Mouse (Mus musculus) neural tube, embryonic 14.5 days (tissue): ENCODE data around the gene Coasy. TPM values are rescaled to one million over a fixed set of nuclear protein-coding genes. Genes with fewer than 3 reads are reported as not detected.
A peak's percentile ranks its signal among the peaks of the same experiment; 100 is the strongest.

ENCODE experiments used
- ATAC-seq: fragments of 200-750 bp; cut with Nextera tagmentation; 2 replicates; pipeline ENCODE4 v1.8.0; 2017; ENCODE audit warnings: low read depth, mild to moderate bottlenecking, moderate TSS enrichment, moderate library complexity
- H3K27ac ChIP-seq: fragments of 300-500 bp; sonication (generic); 2 replicates; pipeline ENCODE4 v1.5.1; 2014; ENCODE audit warnings: low read depth, mild to moderate bottlenecking, control low read depth, low read length, moderate library complexity, mixed read lengths
- H3K27me3 ChIP-seq: fragments of 300-500 bp; sonication (generic); 2 replicates; pipeline ENCODE4 v1.6.1; 2014; ENCODE audit warnings: low read length; ENCODE audit not compliant: control insufficient read depth, insufficient read depth
- H3K36me3 ChIP-seq: fragments of 300-500 bp; sonication (generic); 2 replicates; pipeline ENCODE4 v1.6.1; 2014; ENCODE audit warnings: low read length, mixed read lengths; ENCODE audit not compliant: control insufficient read depth, insufficient read depth
- H3K4me1 ChIP-seq: fragments of 300-500 bp; sonication (generic); 2 replicates; pipeline ENCODE4 v1.6.1; 2014; ENCODE audit warnings: low read length; ENCODE audit not compliant: control insufficient read depth, insufficient read depth
- H3K4me2 ChIP-seq: fragments of 300-500 bp; sonication (generic); 2 replicates; pipeline ENCODE4 v1.6.1; 2014; ENCODE audit warnings: mild to moderate bottlenecking, low read depth, low read length, control low read depth
- H3K4me3 ChIP-seq: fragments of 300-500 bp; sonication (generic); 2 replicates; pipeline ENCODE4 v1.5.1; 2014; ENCODE audit warnings: low read depth, low read length, control low read depth, mixed read lengths
- H3K9ac ChIP-seq: fragments of 300-500 bp; sonication (generic); replicated peaks from 2 replicates; pipeline ENCODE4 v1.6.1; 2014; ENCODE audit warnings: low read depth, mild to moderate bottlenecking, control low read depth, low read length, mixed read lengths
- H3K9me3 ChIP-seq: fragments of 300-500 bp; sonication (generic); 2 replicates; pipeline ENCODE4 v1.6.1; 2016; ENCODE audit warnings: low read length; ENCODE audit not compliant: control insufficient read depth
- WGBS: fragments of 180-500 bp; shearing (Covaris S2); extraction: QIAGEN DNeasy Blood & Tissue Kit; methylation state at CpG from one replicate; pipeline ENCODE4 v1.1.7; 2014; 5-methylcytosine and 5-hydroxymethylcytosine counted together
- polyA plus RNA-seq: library from polyadenylated mRNA; unstranded; fragments of >200 nt; fragmentation: Nextera tagmentation; extraction: Ambion mirVana; gene quantifications from 2 replicates; pipeline ENCODE4 v1.2.1, GENCODE M21; 2014

Gene Coasy
- polyA plus RNA-seq, 1 experiment from 2014 or later: 38.3 TPM

DNA sequence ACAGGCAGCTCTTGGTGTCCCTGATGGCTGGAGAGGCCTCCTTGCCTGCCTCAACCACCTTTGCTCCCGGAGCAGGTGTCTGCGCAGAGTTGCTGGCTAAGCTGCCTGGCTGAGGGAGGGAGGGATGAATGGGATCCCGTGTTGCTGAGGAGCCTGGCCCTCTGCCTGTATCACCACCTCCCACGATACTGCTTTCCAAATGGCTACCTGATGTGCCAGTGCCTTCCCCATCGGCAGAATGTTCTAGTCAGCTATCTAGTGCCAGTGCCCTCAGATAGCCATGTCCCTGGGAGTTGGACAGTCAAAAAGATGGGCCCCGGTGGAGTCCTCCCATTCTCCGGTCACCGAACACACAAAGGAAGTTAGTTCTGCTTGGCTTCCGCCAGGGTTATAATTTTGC is 32.0 kb upstream of the Coasy start:
- no peak overlapping the region for H3K27ac ChIP-seq
- H3K27me3 ChIP-seq: no peaks in the 10 kb centered on the region
- no peak overlapping the region for H3K9ac ChIP-seq
- 85% methylated on average over 9 of the region's 9 CpGs for WGBS
- H3K4me2 ChIP-seq: no peak overlapping the region
- H3K36me3 ChIP-seq: peaks cover 79% of the 10 kb centered on the region
- H3K4me3 ChIP-seq: no peak overlapping the region
- no peak for ATAC-seq
- H3K4me1 ChIP-seq: no peaks in the 10 kb centered on the region
- H3K9me3 ChIP-seq: no peaks in the 10 kb centered on the region

DNA sequence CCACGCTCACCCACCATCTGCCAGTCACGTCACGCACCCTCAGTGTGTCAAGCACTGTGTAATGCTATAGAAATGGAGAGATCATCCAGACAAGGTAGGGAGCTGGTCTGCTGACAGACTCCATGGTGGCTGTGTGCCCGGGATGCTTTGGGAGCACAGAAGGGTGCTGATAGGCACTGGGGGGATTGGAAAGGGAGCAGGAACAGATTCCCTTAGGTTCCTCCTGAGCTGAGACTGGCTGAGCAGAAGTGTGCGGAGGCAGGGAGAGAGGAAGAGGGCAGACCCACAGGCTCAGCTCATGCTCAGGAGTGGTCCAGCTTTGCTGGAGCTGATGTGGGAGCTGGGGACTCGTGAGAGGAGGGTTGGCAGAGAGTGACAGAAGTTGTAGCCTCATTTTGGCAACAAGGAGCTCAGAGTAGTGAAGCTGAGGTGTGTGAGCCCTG is 31.3 kb upstream of the Coasy start:
- no peak overlapping the region for H3K4me3 ChIP-seq
- H3K9ac ChIP-seq: no peak overlapping the region
- no peaks in the 10 kb centered on the region for H3K4me1 ChIP-seq
- no peak overlapping the region for H3K27ac ChIP-seq
- H3K9me3 ChIP-seq: no peaks in the 10 kb centered on the region
- peaks cover 79% of the 10 kb centered on the region for H3K36me3 ChIP-seq
- 90% methylated on average over 6 of the region's 6 CpGs for WGBS
- no peak overlapping the region for H3K4me2 ChIP-seq
- no peak for ATAC-seq
- H3K27me3 ChIP-seq: no peaks in the 10 kb centered on the region

DNA sequence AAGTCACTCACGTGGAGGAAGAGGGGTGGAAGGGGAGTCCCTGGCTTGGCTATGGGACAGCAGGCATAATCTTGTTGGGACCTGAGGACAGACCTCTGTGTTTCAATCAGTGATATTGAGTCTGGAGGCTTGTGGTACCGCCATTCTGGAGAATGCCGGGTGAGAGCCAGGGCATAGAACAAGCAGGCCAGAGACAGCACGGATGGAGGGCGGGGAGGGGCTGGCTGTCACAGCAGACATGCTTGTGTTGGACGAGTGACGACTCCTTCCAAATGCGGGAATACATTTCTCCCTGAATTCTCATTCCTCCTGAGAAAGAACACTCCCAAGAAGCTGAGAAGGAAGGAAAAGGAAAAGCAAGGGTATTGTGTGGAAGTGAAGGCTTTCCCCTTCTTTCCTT is 30.7 kb upstream of the Coasy start:
- H3K9ac ChIP-seq: no peak overlapping the region
- H3K27ac ChIP-seq: no peak overlapping the region
- no peak overlapping the region for H3K4me2 ChIP-seq
- 88% methylated on average over 8 of the region's 8 CpGs for WGBS
- H3K36me3 ChIP-seq: peaks cover 79% of the 10 kb centered on the region
- H3K4me3 ChIP-seq: no peak overlapping the region
- H3K27me3 ChIP-seq: no peaks in the 10 kb centered on the region
- ATAC-seq: no peak
- H3K9me3 ChIP-seq: no peaks in the 10 kb centered on the region
- no peaks in the 10 kb centered on the region for H3K4me1 ChIP-seq

DNA sequence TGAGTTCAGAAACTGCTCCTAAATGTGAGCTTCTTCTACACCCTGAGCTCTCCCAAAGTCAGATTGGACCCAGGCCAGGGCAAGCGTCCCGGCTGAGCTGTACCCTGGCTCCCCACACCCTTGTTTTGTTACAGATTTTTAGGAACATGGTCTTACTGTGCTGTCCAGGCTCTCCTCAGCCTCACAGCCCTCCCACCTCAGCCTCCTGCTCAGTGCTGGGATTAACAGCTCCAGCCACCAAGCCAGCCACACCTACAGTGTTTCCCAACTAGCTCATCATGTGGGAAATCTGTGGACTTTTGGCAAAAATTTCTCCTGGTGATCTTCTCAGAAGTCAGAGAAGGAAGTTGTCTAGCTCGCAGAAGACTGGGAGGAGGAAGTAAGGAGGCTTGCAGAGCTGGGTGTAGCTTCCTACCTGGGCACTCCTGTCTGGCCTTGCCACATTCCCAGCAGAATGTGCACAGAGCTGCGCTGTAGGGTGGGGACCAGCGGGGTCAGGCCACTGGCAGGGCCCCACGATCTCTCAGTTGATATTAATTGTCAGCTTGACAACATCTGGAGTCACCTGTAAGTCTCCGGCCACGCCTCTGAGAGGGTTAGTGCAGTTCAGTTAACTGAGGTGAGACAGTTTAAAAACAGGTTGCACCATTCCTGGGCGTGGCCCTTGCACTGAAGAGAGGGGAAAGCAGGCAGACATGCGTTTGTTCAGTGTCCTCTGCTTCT is 29.5 kb upstream of the Coasy start:
- H3K4me2 ChIP-seq: no peak overlapping the region
- ATAC-seq: no peak
- peaks cover 74% of the 10 kb centered on the region for H3K36me3 ChIP-seq
- WGBS: 92% methylated on average over 10 of the region's 10 CpGs
- H3K27ac ChIP-seq: peak overlapping the region; percentile 5; the same call in 1 of the 2 replicates
- no peak overlapping the region for H3K4me3 ChIP-seq
- H3K4me1 ChIP-seq: no peaks in the 10 kb centered on the region
- no peaks in the 10 kb centered on the region for H3K9me3 ChIP-seq
- H3K9ac ChIP-seq: no peak overlapping the region
- H3K27me3 ChIP-seq: no peaks in the 10 kb centered on the region

DNA sequence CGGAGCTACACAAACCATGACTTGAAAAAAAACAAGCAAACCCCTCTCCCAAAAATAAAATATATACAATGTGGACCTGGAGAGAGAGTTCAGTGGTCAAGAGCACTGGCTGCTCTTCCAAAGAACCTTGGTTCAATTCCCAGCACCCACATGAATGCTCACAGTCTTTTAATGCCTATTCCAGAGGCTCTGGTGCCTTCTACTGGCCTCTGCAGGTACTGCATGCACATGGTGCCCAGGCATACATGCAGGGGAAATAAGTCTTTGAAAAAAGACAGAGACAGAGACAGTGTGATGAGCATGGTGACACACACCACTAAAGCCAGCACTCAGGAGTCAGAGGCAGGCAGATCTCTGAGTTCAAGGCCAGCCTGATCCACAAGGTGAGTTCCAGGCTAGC is 28.4 kb upstream of the Coasy start:
- H3K36me3 ChIP-seq: peaks cover 64% of the 10 kb centered on the region
- no peak overlapping the region for H3K27ac ChIP-seq
- 100% methylated on average over 1 of the region's 1 CpGs for WGBS
- no peak overlapping the region for H3K9ac ChIP-seq
- H3K4me3 ChIP-seq: no peak overlapping the region
- no peaks in the 10 kb centered on the region for H3K4me1 ChIP-seq
- H3K4me2 ChIP-seq: no peak overlapping the region
- no peak for ATAC-seq
- no peaks in the 10 kb centered on the region for H3K9me3 ChIP-seq
- H3K27me3 ChIP-seq: no peaks in the 10 kb centered on the region

DNA sequence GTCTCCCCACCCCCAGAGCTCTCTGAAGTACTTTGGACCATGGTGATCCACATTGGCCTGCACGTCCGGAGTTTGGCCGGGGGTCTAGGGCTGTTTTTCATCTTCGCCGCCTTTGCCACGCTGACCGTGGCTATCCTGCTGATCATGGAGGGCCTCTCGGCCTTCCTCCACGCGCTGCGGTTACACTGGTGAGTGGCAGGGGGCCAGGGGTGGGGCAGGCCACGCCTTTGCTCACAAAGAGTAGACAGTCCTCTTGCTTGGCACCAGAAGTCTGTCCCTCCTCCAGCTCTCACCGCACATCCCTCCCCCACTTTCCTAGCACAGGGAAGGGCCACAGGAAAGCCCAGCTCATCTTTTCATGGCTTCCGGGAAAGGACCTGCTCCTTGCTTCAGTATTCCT is 26.9 kb upstream of the Coasy start:
- peaks cover 62% of the 10 kb centered on the region for H3K36me3 ChIP-seq
- WGBS: 88% methylated on average over 14 of the region's 14 CpGs
- H3K4me3 ChIP-seq: no peak overlapping the region
- no peak overlapping the region for H3K4me2 ChIP-seq
- ATAC-seq: no peak
- no peaks in the 10 kb centered on the region for H3K9me3 ChIP-seq
- H3K4me1 ChIP-seq: no peaks in the 10 kb centered on the region
- no peaks in the 10 kb centered on the region for H3K27me3 ChIP-seq
- no peak overlapping the region for H3K27ac ChIP-seq
- no peak overlapping the region for H3K9ac ChIP-seq

DNA sequence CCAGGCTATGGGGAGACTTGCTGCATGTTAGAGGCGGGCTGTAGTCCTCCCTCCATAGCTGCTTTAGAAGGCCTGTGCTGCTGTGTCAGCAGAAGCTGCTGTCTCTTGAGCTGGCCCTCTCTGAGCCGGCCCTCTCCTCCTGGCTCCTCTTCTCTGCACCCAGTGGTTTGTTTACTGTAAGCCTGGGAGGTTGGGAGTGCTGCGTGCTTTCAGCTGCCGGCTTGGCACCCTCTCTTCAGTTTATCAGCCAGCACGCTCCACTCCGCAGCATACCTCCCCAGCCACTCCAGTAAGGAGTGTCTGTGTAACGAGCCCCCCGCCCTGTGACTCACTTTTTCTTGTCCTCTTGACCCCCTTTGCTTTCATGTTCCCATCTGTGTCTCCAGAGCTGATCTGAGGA is 25.5 kb upstream of the Coasy start:
- Histone ChIP-seq H3K4me3 (no peak overlapping the region), H3K4me2 (no peak overlapping the region), H3K9ac (no peak overlapping the region), H3K36me3 (peaks cover 56% of the 10 kb centered on the region), H3K4me1 (no peaks in the 10 kb centered on the region), H3K27ac (no peak overlapping the region), H3K9me3 (no peaks in the 10 kb centered on the region), H3K27me3 (no peaks in the 10 kb centered on the region)
- no peak for ATAC-seq
- WGBS: 73% methylated on average over 8 of the region's 8 CpGs

DNA sequence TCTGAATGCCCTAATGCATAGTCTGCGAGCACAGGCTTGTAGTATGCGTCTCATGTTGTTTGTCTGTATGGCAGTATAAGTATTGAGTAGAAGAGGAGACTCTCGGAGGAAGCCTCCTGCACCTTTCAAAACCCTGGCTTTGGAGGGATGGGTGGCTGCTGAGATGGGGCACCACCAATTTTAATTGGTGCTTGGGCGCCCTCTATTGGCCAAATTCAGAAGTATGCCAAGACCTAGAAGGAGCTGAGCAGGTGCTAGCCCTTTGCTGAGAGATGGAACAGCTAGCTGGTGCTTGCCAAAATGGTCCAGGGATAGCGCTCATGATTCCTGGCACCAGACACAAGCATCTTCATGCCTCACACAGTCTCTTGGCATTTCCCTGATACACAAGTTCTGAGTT is 24.5 kb upstream of the Coasy start:
- Histone ChIP-seq H3K4me2 (no peak overlapping the region), H3K4me3 (no peak overlapping the region), H3K27me3 (no peaks in the 10 kb centered on the region), H3K4me1 (no peaks in the 10 kb centered on the region), H3K36me3 (peaks cover 62% of the 10 kb centered on the region), H3K9ac (no peak overlapping the region), H3K27ac (no peak overlapping the region), H3K9me3 (no peaks in the 10 kb centered on the region)
- ATAC-seq: no peak
- 33% methylated on average over 5 of the region's 5 CpGs for WGBS

DNA sequence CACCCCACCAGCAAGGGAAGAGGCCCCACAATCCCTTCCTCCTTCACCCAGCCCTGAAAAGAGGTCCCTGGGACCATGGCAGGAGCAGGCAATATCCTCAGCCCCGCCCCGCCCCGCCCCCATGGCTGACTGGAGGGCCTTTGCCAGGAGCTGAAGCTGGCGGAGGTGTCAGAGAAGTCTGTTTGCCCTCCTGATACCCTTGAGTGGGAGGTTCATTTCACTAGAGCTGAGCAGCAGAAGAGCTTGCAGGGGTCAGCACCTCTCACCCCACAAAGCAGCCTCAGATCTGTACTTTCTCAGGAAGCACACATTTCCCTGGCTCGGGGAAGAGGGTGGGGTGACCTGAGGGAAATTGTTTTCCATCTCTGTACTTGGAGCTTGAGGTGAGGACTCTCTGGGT is 23.6 kb upstream of the Coasy start:
- WGBS: 71% methylated on average over 5 of the region's 5 CpGs

More for the DNA sequence above, 23.6 kb upstream of the Coasy start:
- no peaks in the 10 kb centered on the region for H3K4me1 ChIP-seq
- no peak overlapping the region for H3K27ac ChIP-seq
- no peak for ATAC-seq
- no peak overlapping the region for H3K9ac ChIP-seq
- no peaks in the 10 kb centered on the region for H3K27me3 ChIP-seq
- peaks cover 67% of the 10 kb centered on the region for H3K36me3 ChIP-seq
- H3K4me2 ChIP-seq: no peak overlapping the region
- no peaks in the 10 kb centered on the region for H3K9me3 ChIP-seq
- no peak overlapping the region for H3K4me3 ChIP-seq
